8 mouse cellular contexts compared by ENCODE assay signal in the genomic region with DNA sequence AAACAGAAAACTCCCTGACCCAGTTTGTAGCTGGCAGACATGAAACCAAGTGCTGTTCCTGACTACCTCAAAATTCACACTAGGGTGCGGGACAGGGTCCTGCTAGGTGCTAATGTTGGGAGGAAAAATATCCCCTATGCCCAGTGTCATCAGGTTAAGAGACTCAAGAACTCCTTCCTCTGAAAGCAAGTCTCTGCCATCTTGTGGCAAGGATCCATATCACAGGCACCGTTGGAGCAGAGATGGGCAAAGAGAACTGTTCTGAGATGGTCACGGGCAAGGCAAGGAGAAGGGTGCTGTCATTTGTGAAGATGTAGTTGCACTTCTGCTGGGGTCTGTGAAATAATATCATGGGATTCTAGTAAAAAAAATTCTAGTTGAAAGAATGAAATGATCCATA. TPM values are rescaled to one million over a fixed set of nuclear protein-coding genes. Genes with fewer than 3 reads are reported as not detected.
DNase-seq lines count a peak whose midpoint lies in the region; ATAC-seq and TF ChIP-seq lines count a peak whose summit lies in the region.

No protein-coding gene starts in this region.

- no peak for TF ChIP-seq EP300 in lung, postnatal 0 days (IDR thresholded peaks at IDR 0.05)

- H3K36me3 ChIP-seq in forebrain, embryonic 11.5 days (ENCODE audit: control insufficient read depth, insufficient read depth, low read length), result no peaks in the 10 kb centered on the region
- H3K36me3 ChIP-seq in forebrain, embryonic 10.5 days (replicated peaks), result no peaks in the 10 kb centered on the region
- H3K36me3 ChIP-seq in lung, postnatal 0 days (ENCODE audit: insufficient read depth, low read length), result no peaks in the 10 kb centered on the region

- H3K27ac ChIP-seq in forebrain, embryonic 11.5 days (ENCODE audit: low read depth, low read length), result no peak overlapping the region
- no peak overlapping the region for H3K27ac ChIP-seq in forebrain, embryonic 10.5 days
- no peak overlapping the region for H3K27ac ChIP-seq in cortical plate, adult 2 months (ENCODE audit: insufficient read depth, low read length)
- H3K27ac ChIP-seq in lung, postnatal 0 days (ENCODE audit: low read length), result no peak overlapping the region

- ATAC-seq in forebrain, embryonic 11.5 days (replicated peaks; ENCODE audit: low FRiP score), result no peak
- ATAC-seq in lung, postnatal 0 days, result peak; percentile 40; the same call in 1 of the 2 replicates

- H3K27me3 ChIP-seq in forebrain, embryonic 11.5 days (ENCODE audit: control insufficient read depth, insufficient read depth, low read length), result no peaks in the 10 kb centered on the region
- H3K27me3 ChIP-seq in forebrain, embryonic 10.5 days (ENCODE audit: poor library complexity, severe bottlenecking), result no peaks in the 10 kb centered on the region
- no peaks in the 10 kb centered on the region for H3K27me3 ChIP-seq in lung, postnatal 0 days (replicated peaks; ENCODE audit: insufficient read depth, low read length)

- H3K9me3 ChIP-seq in forebrain, embryonic 11.5 days (ENCODE audit: control insufficient read depth, low read length), result no peaks in the 10 kb centered on the region
- no peaks in the 10 kb centered on the region for H3K9me3 ChIP-seq in forebrain, embryonic 10.5 days
- no peaks in the 10 kb centered on the region for H3K9me3 ChIP-seq in lung, postnatal 0 days (ENCODE audit: low read length)

- no peak for TF ChIP-seq POLR2A in cortical plate, adult 2 months (IDR thresholded peaks at IDR 0.05; ENCODE audit: extremely low read depth, insufficient read depth, low read length)

- peak; percentile 52 for DNase-seq in forebrain, embryonic 11.5 days (ENCODE audit: low spot score)
- DNase-seq in forebrain, embryonic 10.5 days (ENCODE audit: extremely low spot score, low spot score), result no peak
- peak; percentile 52 for DNase-seq in right cerebral cortex, adult 18-20 months
- no peak for DNase-seq in right cerebral cortex, postnatal 36 days (ENCODE audit: low spot score in 2 of 2)
- peak; percentile 39 for DNase-seq in kidney, postnatal 14 days
- DNase-seq in lung, postnatal 0 days (ENCODE audit: low spot score), result peak; percentile 56
- DNase-seq in urinary bladder, postnatal 25 days (ENCODE audit: low spot score), result peak; percentile 31

- 63% methylated on average over 3 of the region's 3 CpGs for WGBS in forebrain, embryonic 11.5 days
- WGBS in forebrain, embryonic 10.5 days, result 64% methylated on average over 3 of the region's 3 CpGs
- WGBS in lung, postnatal 0 days, result 35% methylated on average over 3 of the region's 3 CpGs

- TF ChIP-seq CTCF in cortical plate, adult 2 months (IDR thresholded peaks at IDR 0.05; ENCODE audit: extremely low read depth, insufficient read depth, low read length), result peak; percentile 81
- TF ChIP-seq CTCF in lung, postnatal 0 days (IDR thresholded peaks at IDR 0.05), result peak; percentile 83

- no peak overlapping the region for H3K4me2 ChIP-seq in forebrain, embryonic 11.5 days (ENCODE audit: low read depth, low read length, severe bottlenecking)
- H3K4me2 ChIP-seq in lung, postnatal 0 days (replicated peaks; ENCODE audit: low read depth, low read length), result no peak overlapping the region

- H3K9ac ChIP-seq in forebrain, embryonic 11.5 days (ENCODE audit: low read length), result no peak overlapping the region
- H3K9ac ChIP-seq in lung, postnatal 0 days (replicated peaks; ENCODE audit: low read depth), result no peak overlapping the region

- no peak overlapping the region for H3K4me3 ChIP-seq in forebrain, embryonic 11.5 days (ENCODE audit: low read depth, low read length)
- no peak overlapping the region for H3K4me3 ChIP-seq in forebrain, embryonic 10.5 days
- no peak overlapping the region for H3K4me3 ChIP-seq in cortical plate, adult 2 months (ENCODE audit: insufficient read depth, low read length)
- no peak overlapping the region for H3K4me3 ChIP-seq in lung, postnatal 0 days (ENCODE audit: low read depth, low read length)

- H3K4me1 ChIP-seq in forebrain, embryonic 11.5 days (replicated peaks; ENCODE audit: control insufficient read depth, insufficient read depth, low read length), result no peaks in the 10 kb centered on the region
- 0 out of 2 replicates have a peak, but pooled peaks cover 9% of the 10 kb centered on the region for H3K4me1 ChIP-seq in forebrain, embryonic 10.5 days
- no peaks in the 10 kb centered on the region for H3K4me1 ChIP-seq in cortical plate, adult 2 months (ENCODE audit: control insufficient read depth, insufficient read depth, low read length)
- H3K4me1 ChIP-seq in lung, postnatal 0 days (ENCODE audit: insufficient read depth, low read depth, low read length), result no peaks in the 10 kb centered on the region

RNA-seq across cellular contexts. Expression of gene Megf9, which starts 44.9 kb away (rescaled TPM):
- 28.2 and 29.3 TPM in 2 replicates for polyA plus RNA-seq in forebrain, embryonic 11.5 days (2014; fragmentation: Nextera tagmentation; extraction: Ambion mirVana)
- polyA plus RNA-seq in forebrain, embryonic 10.5 days (2016; fragmentation: Nextera tagmentation; extraction: Ambion mirVana), result 14.2 and 14.5 TPM in 2 replicates
- 36.7 and 38.2 TPM in 2 replicates for polyA plus RNA-seq in cortical plate, adult 2 months (2012; rRNA removed)
- polyA plus RNA-seq in lung, postnatal 0 days (2015; fragmentation: Nextera tagmentation; extraction: Ambion mirVana), result 10.5 and 11.8 TPM in 2 replicates

Comparison
In these comparisons a context has a peak if more than half of its experiments do, and no peak if none do; other contexts are left out.
1. DNase-seq: peak in forebrain, embryonic 11.5 days (single experiment), right cerebral cortex, adult 18-20 months (single experiment), kidney, postnatal 14 days (single experiment), lung, postnatal 0 days (single experiment) and urinary bladder, postnatal 25 days (single experiment); none in forebrain, embryonic 10.5 days (single experiment) and right cerebral cortex, postnatal 36 days (0 of 2).